Mouse (Mus musculus) hindbrain, embryonic 14.5 days (tissue): ENCODE data around the gene Hamp2. TPM values are rescaled to one million over a fixed set of nuclear protein-coding genes. Genes with fewer than 3 reads are reported as not detected.

ENCODE experiments used
- polyA plus RNA-seq: library from polyadenylated mRNA; unstranded; fragments of >200 nt; fragmentation: Nextera tagmentation; extraction: Ambion mirVana; gene quantifications from 2 replicates; pipeline ENCODE4 v1.2.1, GENCODE M21; 2014

Gene Hamp2
- polyA plus RNA-seq, 1 experiment from 2014 or later, result not detected

Other genes with a start within 250 kb of the Hamp2 start
- not detected in 2 replicates for gene 2200002J24Rik, start 225.8 kb downstream of the Hamp2 start, polyA plus RNA-seq
- 2.0 and 2.1 TPM in 2 replicates for gene Atp4a, start 212.5 kb downstream of the Hamp2 start, polyA plus RNA-seq
- gene Tmem147, start 195.1 kb downstream of the Hamp2 start, polyA plus RNA-seq, result 281 and 319 TPM in 2 replicates
- gene Gapdhs, start 181.0 kb downstream of the Hamp2 start, polyA plus RNA-seq, result 0.14 and 1.3 TPM in 2 replicates
- gene Sbsn, start 173.2 kb downstream of the Hamp2 start, polyA plus RNA-seq, result 0.65 and 2.1 TPM in 2 replicates
- 2.2 and 2.4 TPM in 2 replicates for gene Dmkn, start 160.9 kb downstream of the Hamp2 start, polyA plus RNA-seq
- gene Krtdap, start 136.8 kb downstream of the Hamp2 start, polyA plus RNA-seq, result not detected in 2 replicates
- gene Ffar2, start 100.9 kb downstream of the Hamp2 start, polyA plus RNA-seq, result 0.22 TPM in 1 of 2 replicates, not detected in the other
- not detected in 2 replicates for gene Ffar3, start 68.5 kb downstream of the Hamp2 start, polyA plus RNA-seq
- not detected in 2 replicates for gene Ffar1, start 63.1 kb downstream of the Hamp2 start, polyA plus RNA-seq
- gene Cd22, start 44.3 kb downstream of the Hamp2 start, polyA plus RNA-seq, result 0.17 TPM in 1 of 2 replicates, not detected in the other
- gene Mag, start 9.8 kb downstream of the Hamp2 start, polyA plus RNA-seq, result 3.4 and 4.3 TPM in 2 replicates
- gene Hamp, start 19.4 kb upstream of the Hamp2 start, polyA plus RNA-seq, result not detected in 2 replicates
- 24.9 and 26.5 TPM in 2 replicates for gene Usf2, start 32.1 kb upstream of the Hamp2 start, polyA plus RNA-seq
- gene Lsr, start 48.8 kb upstream of the Hamp2 start, polyA plus RNA-seq, result 19.6 and 21.7 TPM in 2 replicates
- 0.22 and 1.0 TPM in 2 replicates for gene Fam187b, start 49.1 kb upstream of the Hamp2 start, polyA plus RNA-seq
- 13.6 and 14.8 TPM in 2 replicates for gene Fxyd5, start 117.8 kb upstream of the Hamp2 start, polyA plus RNA-seq
- 236 and 249 TPM in 2 replicates for gene Fxyd7, start 126.8 kb upstream of the Hamp2 start, polyA plus RNA-seq
- 34.1 and 59.0 TPM in 2 replicates for gene Fxyd1, start 132.5 kb upstream of the Hamp2 start, polyA plus RNA-seq
- 0.28 and 0.60 TPM in 2 replicates for gene Lgi4, start 134.7 kb upstream of the Hamp2 start, polyA plus RNA-seq
- 0.66 TPM in 1 of 2 replicates, not detected in the other for gene Fxyd3, start 152.0 kb upstream of the Hamp2 start, polyA plus RNA-seq
- 0.55 and 0.67 TPM in 2 replicates for gene Hpn, start 190.6 kb upstream of the Hamp2 start, polyA plus RNA-seq
- 13.0 and 18.3 TPM in 2 replicates for gene Scn1b, start 202.3 kb upstream of the Hamp2 start, polyA plus RNA-seq
- 191 and 198 TPM in 2 replicates for gene Gramd1a, start 231.2 kb upstream of the Hamp2 start, polyA plus RNA-seq